Mouse (Mus musculus): ENCODE results near the gene Igsf6. TPM values are rescaled to one million over a fixed set of nuclear protein-coding genes. Genes with fewer than 3 reads are reported as not detected.

Gene Igsf6
- 0.67 and 0.93 TPM in 2 replicates for polyA plus RNA-seq (2021; fragmentation: Nextera tagmentation)
- long read RNA-seq, experiment 1, transcript Igsf6-201 (6 exons, 2,175 nt) = major isoform, 9 of 9 reads
- long read RNA-seq, experiment 1, partial matches to known transcripts = 0 of 9 reads
- long read RNA-seq, experiment 1, other reads (novel, unspliced or antisense) = 0 of 9 reads
- long read RNA-seq, experiment 2 = 0 reads

DNA sequence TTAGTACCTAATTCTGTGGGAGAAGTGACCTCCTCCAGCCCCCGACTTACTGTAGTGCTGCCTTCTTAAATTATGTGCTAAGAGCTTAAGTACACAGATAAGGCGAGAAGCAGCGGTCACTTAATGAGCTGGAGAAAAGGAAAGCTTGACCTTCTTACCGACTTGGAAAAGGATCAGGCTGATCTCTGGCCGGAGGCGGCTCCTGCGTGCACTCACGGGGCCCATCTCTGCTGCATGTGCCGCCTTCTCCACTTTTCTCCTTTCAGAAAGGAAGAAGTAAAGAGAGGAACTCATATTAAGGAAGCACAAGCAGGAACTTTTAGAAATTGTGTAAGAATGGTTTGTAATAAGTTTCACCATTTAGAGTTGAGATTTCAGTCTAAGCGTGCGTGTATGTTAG, at the start of gene Igsf6:
Igsf6 (minus strand) TSS at position 292 of the 400 bp plus-strand sequence.

DNA sequence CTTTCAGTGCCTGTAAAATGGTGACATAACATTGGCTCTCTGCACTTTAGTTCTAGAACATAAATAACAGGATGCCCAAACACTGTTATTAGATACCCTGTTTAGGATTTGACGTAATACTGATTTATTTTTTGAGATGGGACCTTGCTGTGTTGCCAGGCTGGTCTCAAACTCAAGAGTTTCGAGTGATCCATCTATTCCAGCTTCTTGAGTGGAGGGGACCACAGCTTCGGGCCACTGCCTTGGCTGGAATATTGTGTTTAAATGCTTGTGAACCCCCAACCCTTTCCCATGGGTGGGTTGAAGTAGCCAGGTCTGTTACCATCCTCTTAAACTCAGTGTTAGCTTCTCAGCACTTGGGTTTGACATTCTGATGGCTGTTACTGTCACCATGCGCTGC, 7.0 kb upstream of the Igsf6 start, which contains the start of gene Otoa:
Otoa (plus strand) TSS at position 301 of the 400 bp plus-strand sequence.

DNA sequence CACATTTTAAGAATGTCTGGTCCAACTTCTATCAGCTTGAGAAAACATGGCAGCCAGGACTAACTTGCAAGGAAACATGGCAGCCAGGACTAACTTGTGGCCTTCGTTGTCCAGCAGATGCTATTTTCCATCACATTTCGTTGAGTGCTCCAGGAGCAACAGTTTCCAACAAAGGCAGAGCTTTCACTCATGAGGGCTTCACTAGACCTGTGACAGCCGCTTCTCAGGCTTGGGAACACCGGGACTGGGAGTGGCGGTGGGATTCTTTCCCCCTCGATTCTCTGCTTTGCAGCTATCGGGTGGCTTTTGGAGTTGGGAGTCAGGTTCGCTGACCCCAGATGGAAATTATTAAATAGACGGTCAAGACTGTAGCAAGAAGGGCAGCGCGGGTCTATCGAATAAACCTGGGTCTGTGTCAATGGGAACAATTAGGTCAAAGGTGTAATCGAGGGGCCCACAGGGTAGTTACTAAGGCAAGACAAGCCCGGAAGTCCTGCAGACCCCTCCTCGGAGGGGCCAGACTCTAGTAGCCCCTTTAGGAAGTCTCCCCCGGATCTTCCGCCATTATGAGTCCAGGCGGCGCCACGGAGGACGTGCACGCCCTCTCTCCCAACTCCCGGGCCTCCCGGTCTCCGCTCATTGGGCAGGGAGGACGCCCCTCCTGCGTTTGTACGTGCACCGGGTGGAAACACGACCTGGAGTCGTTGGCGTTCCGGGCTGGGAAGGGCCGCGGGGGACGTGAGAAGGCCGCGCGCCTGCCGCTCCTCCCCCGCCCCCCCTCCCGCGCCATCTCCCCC, 40.3 kb downstream of the Igsf6 start, which contains the start of gene Mettl9:
Mettl9 (plus strand) TSS at position 590 of the 797 bp plus-strand sequence.

Other genes with a start within 250 kb of the Igsf6 start
- 5.5 and 7.2 TPM in 2 replicates for gene Eef2k, start 231.7 kb downstream of the Igsf6 start, polyA plus RNA-seq (2021; fragmentation: Nextera tagmentation)
- 15.2 and 16.5 TPM in 2 replicates for gene Polr3e, start 156.8 kb downstream of the Igsf6 start, polyA plus RNA-seq (2021; fragmentation: Nextera tagmentation)
- gene Cdr2, start 92.3 kb downstream of the Igsf6 start, polyA plus RNA-seq (2021; fragmentation: Nextera tagmentation) = 1.4 and 6.2 TPM in 2 replicates
- gene Mfsd13b, start 92.1 kb downstream of the Igsf6 start, polyA plus RNA-seq (2021; fragmentation: Nextera tagmentation) = 0.88 and 1.2 TPM in 2 replicates
- 68.2 and 104 TPM in 2 replicates for gene Mettl9, start 40.1 kb downstream of the Igsf6 start, polyA plus RNA-seq (2021; fragmentation: Nextera tagmentation)
- gene Otoa, start 7.1 kb upstream of the Igsf6 start, polyA plus RNA-seq (2021; fragmentation: Nextera tagmentation) = 0.03 TPM in 1 of 2 replicates, not detected in the other